Mouse (Mus musculus): ENCODE data around the gene Lrp2bp. TPM values are rescaled to one million over a fixed set of nuclear protein-coding genes. Genes with fewer than 3 reads are reported as not detected.

Gene Lrp2bp
- polyA plus RNA-seq, 1 experiment from 2014 or later = 0.52 TPM

DNA sequence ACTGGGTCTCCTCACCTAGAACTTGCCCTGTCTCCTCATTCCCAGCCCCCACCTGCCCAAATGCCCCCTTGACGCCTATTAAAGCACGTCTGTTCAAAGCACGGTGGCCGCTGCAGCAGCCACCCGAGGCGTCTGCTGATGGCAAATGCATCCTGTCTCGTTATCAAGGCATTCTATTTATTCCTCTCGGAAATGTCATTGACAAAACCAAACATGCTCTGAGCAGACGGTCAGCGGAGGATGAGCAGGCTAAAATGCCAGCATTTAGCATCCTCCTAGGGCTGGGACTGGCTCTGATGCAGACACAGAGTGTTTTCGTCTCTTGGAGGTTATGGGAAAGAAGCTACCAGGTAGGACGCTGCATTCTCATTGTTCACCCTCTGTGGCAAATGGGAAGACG is 41.2 kb downstream of the Lrp2bp start:
- WGBS = 44% methylated on average over 13 of the region's 13 CpGs
- Histone ChIP-seq H3K9ac (replicated peaks) (no peak overlapping the region), H3K4me3 (replicated peaks) (no peak overlapping the region), H3K4me1 (peaks cover 8% of the 10 kb centered on the region), H3K4me2 (no peak overlapping the region), H3K27ac (replicated peaks) (peak overlapping the region; percentile 60; the same call in 1 of the 2 replicates), H3K27me3 (replicated peaks) (no peaks in the 10 kb centered on the region), H3K9me3 (replicated peaks) (no peaks in the 10 kb centered on the region), H3K36me3 (peaks cover 51% of the 10 kb centered on the region)
- 0 out of 2 replicates have a peak, but pooled peaks have one; percentile 14 for ATAC-seq (ENCODE audit: low FRiP score)

DNA sequence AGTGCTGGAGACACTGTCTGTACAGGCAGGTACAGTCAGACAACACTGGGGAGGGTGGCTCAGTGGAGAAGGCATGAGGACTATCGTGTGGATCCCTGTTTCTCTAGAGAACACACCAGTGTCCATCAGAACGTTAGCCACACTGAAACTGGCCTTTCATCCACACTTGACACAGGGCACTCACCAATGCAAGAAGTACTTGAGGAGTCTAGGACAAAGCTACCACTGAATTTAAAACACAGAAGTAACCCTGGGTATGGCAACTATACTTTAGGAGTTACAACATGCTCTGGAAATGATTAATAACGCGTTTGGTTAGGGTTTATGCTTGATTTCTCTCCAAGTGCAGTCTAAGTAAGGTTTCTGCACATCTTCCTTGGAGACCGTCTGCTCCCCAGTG is 73.7 kb downstream of the Lrp2bp start:
- Histone ChIP-seq H3K36me3 (peaks cover 7% of the 10 kb centered on the region; the same call in 1 of the 2 replicates), H3K9ac (replicated peaks) (no peak overlapping the region), H3K9me3 (replicated peaks) (no peaks in the 10 kb centered on the region), H3K27ac (replicated peaks) (no peak overlapping the region), H3K27me3 (replicated peaks) (no peaks in the 10 kb centered on the region), H3K4me3 (replicated peaks) (no peak overlapping the region), H3K4me1 (no peaks in the 10 kb centered on the region), H3K4me2 (no peak overlapping the region)
- no peak for ATAC-seq (ENCODE audit: low FRiP score)
- 94% methylated on average over 5 of the region's 5 CpGs for WGBS

GRCm38 (mm10) chr8:46073540-46074140 is 74.5 kb downstream of the Lrp2bp start:
- 86% methylated on average over 2 of the region's 2 CpGs for WGBS
- no peak overlapping the region for H3K4me3 ChIP-seq (replicated peaks)

DNA sequence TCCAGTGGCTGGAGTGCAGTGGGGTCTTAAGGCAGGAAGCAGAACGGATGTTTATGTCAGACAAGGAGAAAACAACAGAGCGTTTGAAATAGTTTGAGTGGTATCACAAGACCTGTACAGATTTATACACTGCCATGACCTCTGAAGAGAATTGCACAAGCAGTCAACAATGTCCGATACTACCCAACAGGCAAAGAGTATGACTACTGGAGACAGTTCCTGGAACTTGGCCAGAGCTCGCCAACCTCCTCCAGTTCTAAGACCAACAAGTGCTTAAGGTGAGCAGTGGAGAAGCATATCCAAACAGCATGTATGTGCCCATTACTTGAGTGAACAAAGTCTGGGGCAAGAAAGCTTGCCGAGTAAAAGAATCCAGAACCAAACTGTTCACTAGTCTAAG is 76.1 kb downstream of the Lrp2bp start:
- no peak overlapping the region for H3K4me3 ChIP-seq (replicated peaks)
- no peak for ATAC-seq (ENCODE audit: low FRiP score)
- no peak overlapping the region for H3K9ac ChIP-seq (replicated peaks)
- no peak overlapping the region for H3K4me2 ChIP-seq
- no peak overlapping the region for H3K27ac ChIP-seq (replicated peaks)
- WGBS = 94% methylated on average over 5 of the region's 5 CpGs
- no peaks in the 10 kb centered on the region for H3K27me3 ChIP-seq (replicated peaks)
- no peaks in the 10 kb centered on the region for H3K9me3 ChIP-seq (replicated peaks)
- peaks cover 16% of the 10 kb centered on the region; the same call in 1 of the 2 replicates for H3K36me3 ChIP-seq
- H3K4me1 ChIP-seq = no peaks in the 10 kb centered on the region

More at GRCm38 (mm10) chr8:46073540-46074140, 74.5 kb downstream of the Lrp2bp start:
- Histone ChIP-seq H3K9ac (replicated peaks) (no peak overlapping the region), H3K36me3 (0 out of 2 replicates have a peak, but pooled peaks cover 6% of the 10 kb centered on the region), H3K27me3 (replicated peaks) (no peaks in the 10 kb centered on the region), H3K4me2 (no peak overlapping the region), H3K9me3 (replicated peaks) (no peaks in the 10 kb centered on the region), H3K4me1 (no peaks in the 10 kb centered on the region), H3K27ac (replicated peaks) (no peak overlapping the region)
- no peak for ATAC-seq (ENCODE audit: low FRiP score)

DNA sequence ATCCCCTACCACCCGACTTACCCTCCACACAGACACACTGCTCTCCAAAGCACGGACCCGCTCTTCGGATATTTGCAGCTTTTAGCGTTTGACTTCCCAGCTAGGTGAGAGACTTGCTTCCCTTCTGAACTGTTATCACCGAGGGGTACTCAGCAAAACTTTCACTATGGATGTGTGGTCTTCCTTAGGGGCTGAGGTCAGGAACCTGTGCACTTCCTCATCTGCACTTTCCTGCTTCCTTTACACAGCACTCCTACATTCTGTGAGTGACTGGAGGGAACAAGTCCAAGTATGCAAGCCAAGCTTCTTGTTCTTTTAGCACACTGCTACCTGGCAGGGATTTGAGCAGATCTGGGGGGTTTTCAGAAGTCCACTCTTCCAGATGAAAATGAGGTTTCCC is 79.8 kb downstream of the Lrp2bp start:
- no peak for ATAC-seq (ENCODE audit: low FRiP score)
- H3K27ac ChIP-seq (replicated peaks) = no peak overlapping the region
- H3K4me2 ChIP-seq = no peak overlapping the region
- H3K9me3 ChIP-seq (replicated peaks) = no peaks in the 10 kb centered on the region
- H3K4me3 ChIP-seq (replicated peaks) = no peak overlapping the region
- WGBS = 91% methylated on average over 6 of the region's 6 CpGs
- H3K9ac ChIP-seq (replicated peaks) = no peak overlapping the region
- H3K27me3 ChIP-seq (replicated peaks) = no peaks in the 10 kb centered on the region
- no peaks in the 10 kb centered on the region for H3K4me1 ChIP-seq
- peaks cover 16% of the 10 kb centered on the region; the same call in 1 of the 2 replicates for H3K36me3 ChIP-seq

Other genes starting within 250 kb of the Lrp2bp start
- gene Pdlim3, start 113.8 kb upstream of the Lrp2bp start, polyA plus RNA-seq (2015; fragmentation: Nextera tagmentation; extraction: Ambion mirVana) = 14.8 and 19.8 TPM in 2 replicates
- gene Ccdc110, start 64.7 kb upstream of the Lrp2bp start, polyA plus RNA-seq (2015; fragmentation: Nextera tagmentation; extraction: Ambion mirVana) = 0.05 and 0.20 TPM in 2 replicates
- 5.5 and 7.1 TPM in 2 replicates for gene 1700029J07Rik, start 24.1 kb upstream of the Lrp2bp start, polyA plus RNA-seq (2015; fragmentation: Nextera tagmentation; extraction: Ambion mirVana)
- 74.5 and 76.8 TPM in 2 replicates for gene Ufsp2, start 23.8 kb upstream of the Lrp2bp start, polyA plus RNA-seq (2015; fragmentation: Nextera tagmentation; extraction: Ambion mirVana)
- 39.8 and 50.5 TPM in 2 replicates for gene Ankrd37, start 6.4 kb downstream of the Lrp2bp start, polyA plus RNA-seq (2015; fragmentation: Nextera tagmentation; extraction: Ambion mirVana)
- gene Cfap97, start 152.5 kb downstream of the Lrp2bp start, polyA plus RNA-seq (2015; fragmentation: Nextera tagmentation; extraction: Ambion mirVana) = 25.0 and 26.5 TPM in 2 replicates
- 11.2 and 12.0 TPM in 2 replicates for gene Snx25, start 152.9 kb downstream of the Lrp2bp start, polyA plus RNA-seq (2015; fragmentation: Nextera tagmentation; extraction: Ambion mirVana)
- gene Slc25a4, start 212.0 kb downstream of the Lrp2bp start, polyA plus RNA-seq (2015; fragmentation: Nextera tagmentation; extraction: Ambion mirVana) = 979 and 1,100 TPM in 2 replicates